Mouse (Mus musculus) C2C12 (cell line): ENCODE data around the gene Tsen15.

Source experiments
- CEBPB ChIP-seq: IDR thresholded peaks from one replicate; pipeline ENCODE4 v1.6.1; 2011; ENCODE audit warnings: low read depth, mild to moderate bottlenecking, control low read depth, moderate library complexity
- CTCF ChIP-seq: IDR thresholded peaks from one replicate; pipeline ENCODE4 v1.5.1; 2011; ENCODE audit not compliant: control insufficient read depth, insufficient read depth, insufficient read length
- MYOG ChIP-seq: IDR thresholded peaks from one replicate; pipeline ENCODE4 v1.6.1; 2011; ENCODE audit not compliant: control insufficient read depth, insufficient read length; ENCODE audit errors: extremely low read depth
- USF1 ChIP-seq: IDR thresholded peaks from one replicate; pipeline ENCODE4 v1.6.1; 2011; ENCODE audit warnings: low read depth, mild to moderate bottlenecking, control low read depth, moderate library complexity

- TF ChIP-seq USF1 (no peak), CTCF (no peak), MYOG (no peak), CEBPB (no peak)
Observed at GRCm38 (mm10) chr1:152429805-152430204, 43.3 kb upstream of the Tsen15 start.
